Mouse (Mus musculus): ENCODE measurements at regions not wholly inside any gene's neighbourhood (a gene's known extent, or its start where the extent isn't known, plus 50 kb on each side); places are given as distances from the start of the nearest gene placed in this dataset.

DNA sequence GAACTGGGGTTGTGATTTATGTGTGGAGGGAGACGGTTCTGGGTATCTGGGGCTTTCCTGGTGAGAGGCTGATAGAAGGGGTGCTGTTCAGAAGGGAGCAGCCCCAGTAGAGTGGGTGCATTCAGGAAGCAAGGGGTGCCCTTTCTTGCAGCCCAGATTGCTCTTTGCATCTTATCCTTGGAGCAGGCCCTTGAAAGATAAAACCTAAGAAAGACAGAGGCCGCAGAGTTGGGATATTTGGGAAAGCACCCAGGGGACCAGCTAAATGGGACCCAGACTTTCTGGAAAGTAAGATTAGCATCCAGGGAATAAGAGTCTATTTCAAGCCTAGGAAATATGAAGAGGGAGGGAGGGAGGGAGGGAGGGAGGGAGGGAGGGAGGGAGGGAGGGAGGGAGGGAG is 512.2 kb upstream of the Mki67 start:
- no peak for DNase-seq (ENCODE audit: low spot score in 2 of 2)

DNA sequence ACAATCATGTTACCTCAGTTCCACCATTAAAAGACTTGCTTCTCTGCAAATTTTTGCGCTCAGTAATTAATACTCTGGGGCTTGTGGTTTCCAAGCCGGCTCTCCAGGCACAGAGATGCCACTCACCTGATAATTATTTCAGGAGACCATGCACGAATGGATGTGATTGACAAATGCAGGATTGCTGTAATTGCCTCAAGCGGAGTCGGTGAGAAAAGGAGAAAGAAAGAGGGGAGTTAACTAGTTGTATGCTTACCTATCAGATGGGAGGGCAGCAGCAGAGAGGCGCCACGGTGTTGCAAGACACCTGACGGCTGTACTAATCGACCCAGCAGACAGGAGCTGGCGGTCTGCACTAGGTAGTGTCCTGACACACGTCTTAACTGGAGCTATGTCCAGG is 513.4 kb upstream of the Mki67 start:
- no peak for DNase-seq (ENCODE audit: low spot score in 2 of 2)

DNA sequence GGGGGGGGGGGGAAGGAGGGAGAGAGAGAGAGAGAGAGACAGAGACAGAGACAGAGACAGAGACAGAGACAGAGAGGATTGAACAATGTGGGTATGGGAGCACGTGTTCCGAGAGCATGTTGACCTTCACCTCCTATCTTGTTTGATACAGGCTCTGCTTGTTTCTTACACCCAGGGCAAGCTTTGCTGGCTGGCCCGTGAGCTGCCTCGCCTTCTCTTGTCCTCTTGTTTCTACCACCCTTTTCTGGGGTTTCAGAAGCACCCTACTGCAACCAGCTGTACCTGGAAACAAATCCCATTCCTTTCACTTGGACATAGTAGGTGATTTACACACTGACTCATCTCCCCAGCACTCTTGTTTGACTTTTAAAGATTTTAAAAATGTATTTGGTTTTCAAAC is 516.0 kb upstream of the Mki67 start:
- DNase-seq (ENCODE audit: low spot score in 2 of 2): no peak

DNA sequence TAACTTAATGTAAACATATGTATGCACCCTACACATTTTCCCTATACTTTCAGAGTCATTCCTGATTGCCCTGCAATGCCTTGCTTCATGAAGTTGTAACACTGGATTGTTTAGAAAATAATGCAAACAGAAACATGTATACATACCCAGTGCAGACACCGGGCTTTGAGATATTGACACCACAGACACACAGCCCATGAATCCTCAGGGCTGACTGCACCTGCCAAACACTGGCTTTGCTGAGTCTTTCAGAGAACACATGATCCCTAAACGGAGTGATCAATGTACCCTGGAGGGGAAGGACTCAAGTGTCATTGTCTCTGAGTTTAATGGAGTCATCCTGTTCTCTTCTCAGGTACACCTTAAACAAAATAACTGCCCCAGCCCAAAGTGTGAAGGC is 519.4 kb upstream of the Mki67 start:
- DNase-seq (ENCODE audit: low spot score in 2 of 2): no peak

DNA sequence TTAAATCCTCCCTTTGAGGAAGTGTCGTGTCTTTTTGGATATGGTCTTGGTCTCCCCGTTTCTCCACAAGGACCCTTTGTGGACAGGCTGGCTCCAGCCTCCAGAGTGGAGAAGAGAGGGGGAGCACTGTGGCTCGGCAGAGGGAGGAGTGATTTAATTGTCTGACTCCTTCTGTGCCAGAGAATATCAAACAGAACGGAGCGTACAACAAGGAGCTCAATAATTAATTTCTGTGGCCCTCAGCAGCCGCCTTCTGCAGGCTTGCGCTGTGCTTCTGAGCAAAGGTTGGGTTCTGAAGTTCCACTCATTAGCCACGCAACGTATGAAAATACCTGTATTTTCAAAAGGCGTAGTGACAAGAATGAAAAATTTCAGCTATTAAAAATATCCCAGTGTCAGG is 520.2 kb upstream of the Mki67 start:
- no peak for DNase-seq (ENCODE audit: low spot score in 2 of 2)

DNA sequence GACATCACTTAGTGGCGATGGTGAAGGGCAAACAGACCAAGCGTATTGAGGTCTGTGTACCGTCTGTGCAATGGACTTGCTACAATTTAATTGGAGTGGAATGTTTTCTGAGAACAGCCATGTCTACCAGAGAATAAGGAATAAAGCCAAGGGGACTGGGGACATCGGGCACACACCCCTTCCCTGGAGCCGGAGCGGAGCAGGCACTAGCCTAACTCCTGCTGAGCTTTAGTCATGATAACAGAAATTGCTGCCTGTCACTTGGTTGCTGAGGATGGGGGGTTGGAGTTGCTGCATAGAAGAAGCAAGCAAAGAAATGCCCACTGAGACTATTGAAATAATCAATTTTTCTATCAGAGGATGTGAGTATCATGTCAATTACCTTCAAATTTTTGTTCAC is 549.5 kb upstream of the Mki67 start:
- DNase-seq (ENCODE audit: low spot score in 2 of 2): no peak

DNA sequence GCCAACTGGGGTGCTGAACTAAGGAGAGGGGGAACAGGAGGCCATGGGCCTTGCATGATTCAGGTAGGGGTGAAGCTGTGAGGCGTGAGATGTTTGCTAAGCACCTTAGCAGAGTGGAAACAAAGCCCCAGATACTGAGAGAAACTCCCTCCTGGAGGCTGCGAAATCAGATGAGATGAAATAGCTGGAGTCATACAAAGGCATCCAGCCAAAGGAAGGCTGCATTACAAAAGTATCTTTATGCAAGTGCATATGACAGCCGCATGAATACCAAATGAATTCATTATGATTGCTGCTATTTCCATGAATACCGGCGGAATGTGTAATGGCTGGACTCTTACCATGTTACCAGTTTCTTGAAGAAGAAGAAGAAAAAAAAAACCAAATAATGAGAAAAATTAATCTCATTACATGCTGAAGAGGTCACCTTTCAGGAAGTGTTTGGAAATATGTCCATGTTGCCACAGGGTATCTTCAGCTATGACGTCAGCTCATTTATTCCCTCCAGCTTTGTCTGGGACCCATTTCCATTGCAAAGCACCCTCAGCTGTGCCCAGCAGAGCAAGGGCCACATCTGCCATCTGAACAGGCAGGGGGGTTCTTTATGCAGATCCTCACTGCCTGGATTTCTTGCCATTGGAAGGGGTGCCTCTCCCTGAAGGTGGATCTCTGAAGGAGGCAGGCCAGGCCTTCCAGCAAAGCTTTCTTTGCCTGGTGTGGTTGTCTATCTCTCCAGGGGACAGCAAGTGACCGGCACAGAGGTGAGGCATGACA is 551.7 kb upstream of the Mki67 start:
- DNase-seq (ENCODE audit: low spot score in 2 of 2): no peak

DNA sequence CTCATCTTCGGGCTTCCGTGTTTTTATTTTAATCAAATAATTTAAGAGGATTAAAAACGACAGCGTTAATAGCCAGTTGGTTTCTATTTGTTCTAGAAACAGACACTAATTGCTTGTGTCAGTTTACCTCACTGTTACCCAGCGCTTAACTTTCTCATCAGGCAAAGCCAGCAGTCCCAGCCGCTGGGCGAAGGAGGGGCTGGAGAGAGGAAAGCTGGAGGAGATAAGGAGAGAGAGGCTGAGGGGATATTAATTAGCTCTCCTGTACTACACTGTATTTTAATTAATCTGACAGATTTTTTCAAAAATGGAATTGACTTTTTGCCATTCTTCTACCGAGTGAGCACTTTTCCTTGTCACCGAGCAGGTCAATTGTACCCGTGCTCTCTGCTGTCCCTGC is 559.5 kb upstream of the Mki67 start:
- no peak for DNase-seq (ENCODE audit: low spot score in 2 of 2)

DNA sequence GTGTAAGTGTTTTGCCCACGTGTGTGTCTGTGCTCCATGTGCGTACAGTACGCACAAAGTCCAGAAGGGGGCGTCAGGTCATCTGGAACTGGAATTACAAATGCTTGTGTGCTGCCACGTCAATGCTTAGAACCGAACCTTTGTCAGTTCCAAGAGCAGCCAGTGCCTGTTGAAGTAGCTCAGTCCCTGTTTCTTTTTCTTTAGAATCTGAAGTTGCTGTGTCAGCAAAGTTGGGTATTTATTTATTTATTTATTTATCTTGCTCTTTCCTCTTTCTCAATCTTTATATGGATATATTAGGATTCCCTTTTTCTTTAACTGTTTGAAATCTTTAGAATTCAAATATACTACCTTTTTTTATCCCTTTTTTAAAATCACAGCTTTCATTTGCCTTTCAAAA is 567.6 kb upstream of the Mki67 start:
- no peak for DNase-seq (ENCODE audit: low spot score in 2 of 2)

DNA sequence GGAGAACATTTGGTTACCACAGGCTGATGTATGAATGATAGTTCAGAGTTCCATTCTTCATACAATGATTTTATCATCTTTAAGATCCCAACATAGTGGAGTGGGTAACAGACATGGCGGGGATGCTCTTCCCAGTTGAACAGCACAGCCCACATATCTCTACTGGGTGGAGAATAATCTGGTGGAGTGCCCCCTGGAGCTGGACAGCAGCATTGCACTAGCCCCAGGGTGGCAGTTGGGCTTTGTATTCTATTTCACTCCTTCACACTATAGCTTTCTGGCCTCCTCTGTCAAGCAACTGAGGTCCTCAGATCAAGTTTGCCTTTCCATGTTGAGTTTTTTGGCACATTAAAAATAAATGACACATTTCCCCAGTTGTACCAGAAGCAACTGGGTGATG is 569.4 kb upstream of the Mki67 start:
- no peak for DNase-seq (ENCODE audit: low spot score in 2 of 2)

DNA sequence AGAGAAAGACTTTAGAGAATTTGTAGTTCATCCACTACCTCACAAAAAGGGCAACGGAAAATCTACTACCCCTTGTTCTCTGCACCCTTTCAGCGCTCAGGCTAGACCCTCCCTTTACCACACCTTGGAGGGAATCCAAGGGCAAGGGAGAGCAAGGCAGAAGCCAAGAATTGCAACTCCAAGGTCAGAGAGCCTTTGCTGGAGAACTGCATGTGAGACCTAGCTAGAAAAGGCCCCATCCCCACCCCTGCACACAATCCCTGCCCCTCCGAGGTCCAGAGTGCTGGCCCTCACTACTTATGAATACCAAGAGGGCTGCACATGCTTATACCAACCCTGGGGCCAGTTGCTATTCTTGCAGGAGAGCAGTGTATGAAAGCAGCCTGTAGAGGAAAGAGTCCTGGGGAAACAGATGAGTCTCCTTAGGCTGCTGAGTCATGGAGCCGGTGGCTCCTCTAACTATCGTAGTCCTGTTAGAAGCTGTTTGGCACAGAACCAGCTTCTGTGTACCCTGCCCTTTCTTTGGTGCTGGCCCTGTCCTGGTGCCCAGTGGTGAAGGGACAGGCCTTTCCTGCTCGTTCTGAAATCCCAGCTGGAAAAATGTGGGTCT is 577.5 kb upstream of the Mki67 start:
- DNase-seq (ENCODE audit: low spot score in 2 of 2): no peak

DNA sequence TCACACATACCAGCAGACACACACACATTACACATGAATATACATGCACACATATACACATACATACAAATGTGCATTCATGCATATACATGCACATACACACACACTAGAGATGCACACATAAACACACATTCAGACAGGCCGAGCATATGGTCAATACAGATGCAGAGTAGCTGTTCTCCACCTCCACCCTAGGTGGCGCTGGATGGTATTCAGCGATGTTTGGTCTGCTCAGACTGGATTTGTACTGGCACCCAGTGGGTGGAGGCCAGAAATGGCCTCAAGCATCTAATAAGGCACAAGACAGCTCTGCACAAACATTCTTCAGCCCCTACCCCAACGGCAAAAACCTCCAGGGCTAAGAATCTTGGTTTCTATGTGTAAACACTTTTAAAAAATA is 578.3 kb upstream of the Mki67 start:
- DNase-seq (ENCODE audit: low spot score in 2 of 2): no peak

DNA sequence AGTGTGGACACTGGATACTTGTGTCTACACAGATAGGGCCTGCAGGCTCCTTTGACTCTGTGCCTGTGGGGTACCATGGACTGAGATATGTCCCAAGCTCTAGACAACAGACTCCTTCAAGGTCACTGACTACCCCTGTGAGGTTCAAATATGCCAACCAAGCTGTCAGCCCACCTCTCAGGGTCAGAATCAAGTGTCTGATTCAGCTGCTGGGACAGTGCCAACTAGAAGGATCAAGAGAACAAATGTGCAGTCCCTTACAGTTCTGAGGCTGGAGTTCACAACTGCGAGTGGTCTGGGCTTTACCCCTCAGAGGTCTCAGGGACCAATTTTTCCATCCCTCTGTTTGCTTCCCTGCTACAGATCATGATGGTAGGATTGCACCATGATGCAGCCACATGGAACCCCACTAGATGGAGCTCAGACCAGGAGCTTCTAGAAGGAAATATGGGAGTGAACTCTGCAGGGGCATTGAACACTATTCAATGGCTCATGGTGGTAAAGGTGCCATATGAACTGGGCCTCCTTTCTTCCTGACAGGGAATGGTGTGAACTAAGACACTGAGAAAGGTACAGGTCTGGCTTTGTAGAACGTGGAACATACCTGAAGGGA is 581.8 kb upstream of the Mki67 start:
- no peak for DNase-seq (ENCODE audit: low spot score in 2 of 2)

DNA sequence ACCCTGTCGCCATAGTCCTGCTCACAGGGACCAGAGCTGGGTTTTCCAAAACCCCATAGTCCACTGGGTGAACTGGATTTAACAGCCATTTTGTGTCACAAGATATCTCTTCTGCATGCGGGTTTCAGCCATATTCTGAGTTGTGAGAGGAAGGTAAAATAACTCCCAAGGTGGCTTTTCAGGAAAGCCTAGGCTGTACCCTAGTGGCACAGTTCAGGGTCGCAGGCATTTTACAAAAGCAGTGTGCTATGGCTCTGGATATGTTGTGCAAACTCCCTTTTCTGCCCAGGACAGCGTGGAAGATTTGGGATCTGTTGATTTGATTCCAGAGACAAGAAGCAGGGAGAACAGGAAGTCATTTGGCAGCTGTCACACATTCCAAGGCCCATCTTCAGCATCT is 588.3 kb upstream of the Mgmt start:
- no peak for DNase-seq (ENCODE audit: low spot score in 2 of 2)

DNA sequence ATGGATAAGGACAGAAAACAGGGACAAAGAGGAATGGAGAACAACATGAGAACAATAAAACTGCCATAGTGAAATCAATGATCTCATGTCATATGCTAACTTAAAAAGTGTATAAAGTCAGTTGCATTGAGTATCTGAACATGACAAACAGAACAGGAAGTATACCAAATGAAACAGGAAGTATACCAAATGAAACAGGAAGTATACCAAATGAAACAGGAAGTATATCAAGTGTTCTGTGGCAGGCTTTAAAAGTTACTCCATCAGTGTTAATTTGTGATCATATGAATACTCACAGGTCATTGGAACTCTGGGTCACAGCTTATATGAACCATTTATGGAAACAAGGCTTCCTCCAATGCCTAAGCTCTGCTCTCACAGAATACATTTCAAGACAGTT is 585.6 kb upstream of the Mgmt start:
- DNase-seq (ENCODE audit: low spot score in 2 of 2): no peak

DNA sequence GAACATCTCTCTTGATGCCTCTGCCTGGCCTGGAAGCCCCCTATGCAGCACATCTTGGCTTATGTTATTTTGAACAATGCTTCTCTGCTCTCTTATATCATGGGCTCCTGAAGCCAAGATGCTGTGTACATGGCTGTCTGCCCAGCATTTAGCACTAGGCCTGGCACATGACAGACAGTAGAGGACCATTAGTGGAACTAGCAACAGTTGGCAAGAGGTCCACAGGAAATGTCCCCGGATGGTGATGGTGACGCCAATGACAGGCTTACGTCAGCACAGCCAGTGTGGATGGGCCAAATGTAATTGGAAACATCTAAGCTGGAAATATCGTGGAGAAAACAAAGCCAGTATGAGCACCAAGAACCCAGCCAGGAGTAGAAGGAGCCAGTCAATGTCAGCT is 567.1 kb upstream of the Mgmt start:
- DNase-seq (ENCODE audit: low spot score in 2 of 2): peak in 1 of 2 experiments; percentile 32

DNA sequence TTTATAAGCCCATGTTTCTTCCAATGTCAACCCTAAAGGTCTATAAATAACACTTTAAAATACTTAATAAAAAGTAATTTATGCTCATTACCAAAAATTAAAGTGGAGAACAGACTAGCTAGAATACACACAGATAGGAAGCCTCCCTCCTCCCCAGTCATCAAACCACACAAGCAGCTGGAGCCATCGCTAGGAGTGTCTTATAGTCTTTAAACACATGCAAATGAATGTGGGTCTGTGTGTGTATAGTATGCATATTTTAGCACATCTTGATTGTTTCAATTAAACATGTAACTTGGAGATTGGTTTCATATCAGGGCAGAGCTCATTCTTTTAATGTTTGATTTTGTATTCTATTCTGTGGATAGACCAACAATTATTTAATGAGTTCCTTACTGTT is 564.0 kb upstream of the Mgmt start:
- DNase-seq (ENCODE audit: low spot score in 2 of 2): no peak

DNA sequence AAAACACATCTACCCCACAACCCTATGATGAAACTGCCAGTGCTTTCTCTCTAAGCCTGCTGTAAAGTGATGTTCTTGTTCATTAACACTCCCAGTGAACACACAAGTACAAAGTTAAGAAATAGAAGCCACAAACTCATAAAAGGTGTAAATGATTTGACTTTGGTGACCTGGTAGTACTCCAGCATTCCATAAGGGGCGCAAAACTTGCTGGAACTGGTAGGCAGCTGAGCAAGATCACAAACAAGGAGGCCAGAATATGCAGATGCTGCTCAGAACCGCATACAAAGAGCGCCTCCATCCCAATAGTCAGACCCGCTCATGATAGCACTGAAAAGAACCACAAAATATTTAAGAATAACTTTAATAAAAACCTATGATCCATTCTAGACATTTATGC is 561.6 kb upstream of the Mgmt start:
- no peak for DNase-seq (ENCODE audit: low spot score in 2 of 2)

DNA sequence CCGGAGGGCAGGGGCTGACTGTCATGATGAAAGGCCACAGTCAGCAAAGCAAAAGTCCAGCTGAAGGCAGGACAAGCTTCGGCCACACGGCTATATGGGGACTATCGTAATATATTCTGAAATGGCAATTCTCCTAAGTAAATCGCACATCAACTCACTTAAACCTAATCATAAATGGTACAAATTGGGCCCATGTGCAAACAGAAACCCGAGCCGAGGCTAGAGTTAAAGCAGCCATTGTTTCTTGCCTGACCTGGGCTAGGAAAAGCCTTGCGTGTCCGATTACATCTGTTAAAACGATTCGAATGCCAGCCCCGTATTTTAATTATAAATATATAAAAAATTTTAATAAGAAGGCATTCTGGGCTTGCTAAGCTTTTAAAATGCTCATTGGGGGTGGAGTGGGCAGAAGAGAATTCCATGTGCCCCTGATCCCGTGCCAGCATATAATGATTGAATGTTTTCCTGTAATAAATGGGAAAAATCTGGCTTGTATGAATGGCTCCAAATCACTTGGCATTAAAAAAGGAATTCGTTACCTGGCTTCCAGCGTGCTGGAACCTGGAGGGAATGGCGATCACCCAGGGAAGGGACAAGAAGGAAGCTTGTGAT is 552.7 kb upstream of the Mgmt start:
- no peak for DNase-seq (ENCODE audit: low spot score in 2 of 2)

DNA sequence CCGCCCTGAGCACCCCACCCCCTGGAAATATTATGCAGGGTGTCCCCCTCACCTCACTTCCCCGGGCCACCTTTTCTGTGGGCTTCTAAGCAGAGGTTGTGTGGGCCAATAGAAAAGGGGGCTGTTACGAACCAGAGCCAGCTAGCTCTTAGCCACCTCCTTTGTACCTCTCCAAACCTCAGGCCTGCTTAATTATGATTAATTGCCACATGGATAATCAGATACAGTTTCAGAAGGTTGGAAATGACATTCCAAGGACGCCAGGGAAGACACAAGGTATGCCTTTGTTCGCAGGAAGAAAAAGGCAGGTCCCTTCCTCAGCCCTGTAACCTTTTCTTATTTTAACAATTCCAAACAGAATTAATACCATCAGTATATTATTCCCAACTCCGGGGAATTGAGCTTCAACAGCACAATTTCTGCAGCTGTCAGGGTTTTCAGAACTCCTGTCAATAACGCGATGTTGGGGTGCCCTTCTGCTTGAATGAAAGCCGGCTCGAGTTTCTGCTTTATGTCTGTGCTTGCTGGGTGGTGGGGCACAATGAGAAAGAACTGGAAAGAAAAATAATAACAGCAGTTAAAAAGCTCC is 552.1 kb upstream of the Mgmt start:
- DNase-seq (ENCODE audit: low spot score in 2 of 2): no peak

DNA sequence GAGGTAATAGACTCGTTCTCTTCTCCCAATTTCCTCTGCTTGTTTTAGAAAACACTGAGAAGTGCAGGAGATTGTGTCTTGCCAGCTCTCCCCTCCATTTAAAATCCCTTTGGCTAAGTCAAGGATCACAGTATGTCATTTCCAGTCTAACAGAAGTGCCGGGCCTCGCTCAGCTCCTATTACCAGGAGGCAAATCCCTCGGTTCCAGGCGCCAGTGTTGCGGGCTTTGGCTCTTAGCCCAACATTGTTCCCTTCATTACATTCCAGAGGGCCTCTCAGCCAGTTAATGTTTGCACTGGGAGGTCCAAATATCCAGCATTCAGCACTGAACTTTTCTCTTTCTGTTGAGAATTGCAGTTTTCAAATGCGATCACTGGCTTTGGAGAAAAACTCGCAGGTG is 551.6 kb upstream of the Mgmt start:
- peak; percentile 36 to 66 for DNase-seq (ENCODE audit: low spot score in 2 of 2)

DNA sequence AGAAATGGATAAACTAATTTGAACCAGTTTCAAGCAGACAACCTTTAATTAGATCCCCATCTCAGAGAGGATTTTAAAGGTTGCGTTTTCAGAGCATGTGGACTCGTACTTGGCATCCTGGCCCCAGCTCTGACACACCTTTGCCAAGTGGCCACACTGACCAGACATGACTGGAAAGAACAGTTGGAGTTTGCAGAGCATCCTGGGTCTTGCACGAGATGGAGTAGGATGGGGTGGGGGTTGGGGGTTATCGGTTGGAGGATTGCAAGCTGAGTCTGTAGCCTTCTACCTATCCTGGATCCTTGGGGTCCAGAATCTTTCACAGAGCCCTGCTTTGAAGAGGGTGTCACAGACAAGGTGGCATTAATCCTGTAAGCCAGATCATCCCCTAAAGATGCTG is 550.9 kb upstream of the Mgmt start:
- DNase-seq (ENCODE audit: low spot score in 2 of 2): no peak
